Mouse (Mus musculus) natural killer cell, adult 2 months (primary cell): ENCODE measurements at regions not wholly inside any gene's neighbourhood (a gene's known extent, or its start where the extent isn't known, plus 50 kb on each side); places are given as distances from the start of the nearest gene placed in this dataset.

Experiments used
- DNase-seq, 2 experiments: peaks; one replicate each; pipeline ENCODE4 v3.0.0; 2022; ENCODE audit warnings: low spot score in 2 of 2

GRCm38 (mm10) chr1:137330634-137331033, 370.4 kb upstream of the Nr5a2 start:
- DNase-seq = no peak

- no peak for DNase-seq
These were observed 363.8 kb upstream of the Nr5a2 start for GRCm38 (mm10) chr1:137323884-137324594.

- no peak for DNase-seq
These were observed 362.9 kb upstream of the Nr5a2 start for GRCm38 (mm10) chr1:137323035-137323680.

- no peak for DNase-seq
These were observed 342.6 kb upstream of the Nr5a2 start for GRCm38 (mm10) chr1:137302757-137303422.

GRCm38 (mm10) chr1:137297780-137298569, 337.7 kb upstream of the Nr5a2 start:
- DNase-seq = no peak

GRCm38 (mm10) chr1:137289456-137289855, 329.2 kb upstream of the Nr5a2 start:
- DNase-seq = no peak

- no peak for DNase-seq
These were observed 323.0 kb upstream of the Nr5a2 start for GRCm38 (mm10) chr1:137283291-137283690.

GRCm38 (mm10) chr1:137282457-137282856, 322.2 kb upstream of the Nr5a2 start:
- no peak for DNase-seq

GRCm38 (mm10) chr1:137280391-137281386, 320.4 kb upstream of the Nr5a2 start:
- no peak for DNase-seq

GRCm38 (mm10) chr1:137279981-137280380, 319.7 kb upstream of the Nr5a2 start:
- DNase-seq = no peak

- DNase-seq = no peak
These were observed 310.7 kb upstream of the Nr5a2 start for GRCm38 (mm10) chr1:137270659-137271612.

GRCm38 (mm10) chr1:137262806-137263370, 302.6 kb upstream of the Nr5a2 start:
- no peak for DNase-seq

- DNase-seq = no peak
These were observed 301.9 kb upstream of the Nr5a2 start for GRCm38 (mm10) chr1:137262121-137262525.

GRCm38 (mm10) chr1:137256294-137256693, 296.0 kb upstream of the Nr5a2 start:
- no peak for DNase-seq

GRCm38 (mm10) chr1:137255041-137255440, 294.8 kb upstream of the Nr5a2 start:
- no peak for DNase-seq

GRCm38 (mm10) chr1:137254634-137255033, 294.4 kb upstream of the Nr5a2 start:
- DNase-seq = no peak

GRCm38 (mm10) chr1:137227098-137227485, 266.8 kb upstream of the Nr5a2 start:
- no peak for DNase-seq

GRCm38 (mm10) chr1:137226479-137227097, 266.3 kb upstream of the Nr5a2 start:
- no peak for DNase-seq

- DNase-seq = no peak
These were observed 265.2 kb upstream of the Nr5a2 start for GRCm38 (mm10) chr1:137225418-137225817.
